Mouse (Mus musculus) brain, embryonic 14.5 days (tissue): ENCODE measurements around the gene Lgals8.

ENCODE experiments used
- CTCF ChIP-seq: fragments of 200-500 bp; IDR thresholded peaks from 2 replicates; pipeline ENCODE4 v1.5.1; 2012; ENCODE audit warnings: inconsistent platforms, mild to moderate bottlenecking, moderate library complexity, borderline replicate concordance; ENCODE audit not compliant: insufficient read depth, insufficient read length; ENCODE audit errors: extremely low read depth
- POLR2A ChIP-seq: fragments of 200-500 bp; IDR thresholded peaks from 2 replicates; pipeline ENCODE4 v1.6.1; 2012; ENCODE audit warnings: mild to moderate bottlenecking, inconsistent platforms, borderline replicate concordance; ENCODE audit not compliant: poor library complexity, insufficient read depth, insufficient read length, severe bottlenecking; ENCODE audit errors: extremely low read depth

GRCm38 (mm10) chr13:12440813-12441212, 23.9 kb downstream of the Lgals8 start:
- TF ChIP-seq POLR2A (no peak), CTCF (no peak)
